Mouse (Mus musculus): ENCODE results near the gene Ppil4. TPM values are rescaled to one million over a fixed set of nuclear protein-coding genes. Genes with fewer than 3 reads are reported as not detected.

Gene Ppil4
- total RNA-seq (2012; rRNA removed) (26.4 and 30.9 TPM in 2 replicates), total RNA-seq (2014; rRNA removed) (41.5 and 51.1 TPM in 2 replicates), polyA plus RNA-seq (2012; ENCODE audit: insufficient read length, low read depth) (43.6 and 45.9 TPM in 2 replicates)

- Histone ChIP-seq H3K36me3 (replicated peaks in 1 of 2; ENCODE audit: control insufficient read depth in 1 of 2, insufficient read depth in 1 of 2, low read length in 1 of 2) (peaks cover 28 to 51% of the 10 kb centered on the region in 2 experiments), H3K27me3 (replicated peaks) (no peaks in the 10 kb centered on the region), H3K4me2 (ENCODE audit: insufficient read depth, low read depth, poor library complexity, severe bottlenecking) (peak within 1 kb of the TSS; percentile 97), H3K9ac (ENCODE audit: insufficient read depth, low read depth) (peak within 1 kb of the TSS; percentile 86), H3K4me1 (ENCODE audit: control insufficient read depth in 1 of 2, insufficient read depth in 2 of 2) (peaks cover 3 to 32% of the 10 kb centered on the region in 2 experiments), H3K4me3 (replicated peaks in 1 of 3; ENCODE audit: low read depth in 2 of 3, low read length in 2 of 3, poor library complexity in 1 of 3) (peak within 1 kb of the TSS; percentile 78 to 95 (median 90)), H3K27ac (ENCODE audit: insufficient read depth, low read depth) (0 out of 2 replicates have a peak within 1 kb of the TSS, but pooled peaks have one; percentile 2), H3K9me3 (replicated peaks; ENCODE audit: low read length) (no peaks in the 10 kb centered on the region), H3K79me2 (replicated peaks; ENCODE audit: control insufficient read depth, extremely low read depth, insufficient read depth, poor library complexity, severe bottlenecking) (peaks cover 38% of the 10 kb centered on the region)
- dilution Hi-C loops (cut with MboI; ENCODE audit: extremely low pct_ligation_motif_present, extremely low pct_unique_long_range_greater_than_20kb, low sequenced_read_pairs): no loop called here
- peak; percentile 93 for TF ChIP-seq KAT2A (IDR thresholded peaks at IDR 0.05; ENCODE audit: insufficient replicate concordance, low read length)
- peak; percentile 94 for TF ChIP-seq MXI1 (IDR thresholded peaks at IDR 0.05; ENCODE audit: low read depth, low read length)
- TF ChIP-seq HCFC1 (IDR thresholded peaks at IDR 0.05; ENCODE audit: low read depth, low read length): peak; percentile 94
- TF ChIP-seq SIN3A (IDR thresholded peaks at IDR 0.05; ENCODE audit: low read length): peak; percentile 96
- TF ChIP-seq ELF1 (IDR thresholded peaks at IDR 0.05; ENCODE audit: low read depth, low read length): peak; percentile 77
- no peak; the same call in 1 of the 2 replicates for TF ChIP-seq RCOR1 (conservative IDR thresholded peaks at IDR 0.05; ENCODE audit: low read depth, low read length)
- no peak for TF ChIP-seq JUN (IDR thresholded peaks at IDR 0.05; ENCODE audit: insufficient read depth, low read depth, low read length)
- peak; percentile 67; the same call in 1 of the 2 replicates for TF ChIP-seq IRF4 (IDR thresholded peaks at IDR 0.05; ENCODE audit: low read depth, low read length)
- no peak for TF ChIP-seq JUND (conservative IDR thresholded peaks at IDR 0.05; ENCODE audit: low read depth, low read length)
- TF ChIP-seq POLR2A (IDR thresholded peaks at IDR 0.05; ENCODE audit: low read depth, low read length): peak; percentile 97
- peak; percentile 97 for TF ChIP-seq NRF1 (IDR thresholded peaks at IDR 0.05; ENCODE audit: low read depth, low read length)
- peak; percentile 91 for TF ChIP-seq POLR2AphosphoS2 (IDR thresholded peaks at IDR 0.05; ENCODE audit: low read depth, low read length)
- 0 out of 2 replicates have a peak, but pooled peaks have one; percentile 27 for TF ChIP-seq UBTF (IDR thresholded peaks at IDR 0.05; ENCODE audit: low read depth, low read length)
- TF ChIP-seq CTCF (conservative IDR thresholded peaks at IDR 0.05 in 1 of 2, IDR thresholded peaks at IDR 0.05 in 1 of 2; ENCODE audit: low read depth in 2 of 2, low read length in 2 of 2): no peak
- peak; percentile 70; the same call in 1 of the 2 replicates for TF ChIP-seq TBP (conservative IDR thresholded peaks at IDR 0.05; ENCODE audit: low read depth, low read length)
- TF ChIP-seq MYC (IDR thresholded peaks at IDR 0.05; ENCODE audit: low read depth, low read length): peak; percentile 70; the same call in 1 of the 2 replicates
- TF ChIP-seq TCF12 (IDR thresholded peaks at IDR 0.05; ENCODE audit: low read depth, low read length): peak; percentile 90
- TF ChIP-seq MAZ (IDR thresholded peaks at IDR 0.05; ENCODE audit: low read depth, low read length): 0 out of 2 replicates have a peak, but pooled peaks have one; percentile 30
- TF ChIP-seq ZKSCAN1 (IDR thresholded peaks at IDR 0.05; ENCODE audit: borderline replicate concordance, low read depth, low read length): peak; percentile 10; the same call in 1 of the 2 replicates
- TF ChIP-seq MAFK (IDR thresholded peaks at IDR 0.05; ENCODE audit: insufficient replicate concordance, low read length): no peak
- peak; percentile 53; the same call in 1 of the 2 replicates for TF ChIP-seq GABPA (IDR thresholded peaks at IDR 0.05; ENCODE audit: insufficient replicate concordance, low read depth, low read length)
- no peak for TF ChIP-seq CHD2 (IDR thresholded peaks at IDR 0.05; ENCODE audit: low read length)
- TF ChIP-seq EP300 (IDR thresholded peaks at IDR 0.05; ENCODE audit: low read length): no peak
- TF ChIP-seq CHD1 (IDR thresholded peaks at IDR 0.05; ENCODE audit: low read depth, low read length): no peak
- TF ChIP-seq USF2 (conservative IDR thresholded peaks at IDR 0.05; ENCODE audit: low read depth, low read length): no peak
- peak; percentile 95 for TF ChIP-seq NELFE (IDR thresholded peaks at IDR 0.05; ENCODE audit: low read depth, low read length)
- no peak for TF ChIP-seq ZNF384 (IDR thresholded peaks at IDR 0.05; ENCODE audit: low read depth, low read length)
- TF ChIP-seq ZMIZ1 (IDR thresholded peaks at IDR 0.05; ENCODE audit: low read depth, low read length): peak; percentile 85
- no peak for TF ChIP-seq PAX5 (IDR thresholded peaks at IDR 0.05; ENCODE audit: low read length)
- peak; percentile 93; the same call in 1 of the 2 replicates for TF ChIP-seq E2F4 (IDR thresholded peaks at IDR 0.05; ENCODE audit: insufficient replicate concordance, low read depth, low read length)
- no peak for TF ChIP-seq RAD21 (IDR thresholded peaks at IDR 0.05; ENCODE audit: low read depth, low read length)
- TF ChIP-seq USF1 (IDR thresholded peaks at IDR 0.05; ENCODE audit: low read depth, low read length): no peak
- TF ChIP-seq SMC3 (IDR thresholded peaks at IDR 0.05; ENCODE audit: low read depth, low read length): no peak
- TF ChIP-seq ETS1 (conservative IDR thresholded peaks at IDR 0.05; ENCODE audit: low read depth, low read length): no peak
- no peak for TF ChIP-seq ZC3H11A (IDR thresholded peaks at IDR 0.05; ENCODE audit: low read depth, low read length)
- TF ChIP-seq MEF2A (IDR thresholded peaks at IDR 0.05; ENCODE audit: borderline replicate concordance, low read depth, low read length): peak; percentile 74
- no peak for TF ChIP-seq BHLHE40 (IDR thresholded peaks at IDR 0.05; ENCODE audit: low read depth, low read length)
- TF ChIP-seq MAX (IDR thresholded peaks at IDR 0.05; ENCODE audit: low read length): peak; percentile 70
- peak; percentile 90 for DNase-seq (ENCODE audit: extremely low read depth)
- in situ Hi-C loops (cut with MboI; ENCODE audit: low pct_ligation_motif_present, low pct_unique_long_range_greater_than_20kb, low sequenced_read_pairs): loop anchor here (25.0 kb wide), 1 partner anchor 456 kb away; no protein-coding TSS in a partner anchor
Observed at GRCm38 (mm10) chr10:7792751-7793385, at the start of gene Ppil4, which contains the start of gene Ginm1. Gene Ppil4, plus strand, starts transcription at chr10:7792891. Gene Ginm1, minus strand, starts transcription at chr10:7792824.
